Mouse (Mus musculus) thymus, adult 2 months (tissue): ENCODE data around the gene Tmem273.

ENCODE experiments used
- CTCF ChIP-seq: fragments of 200-500 bp; IDR thresholded peaks from 2 replicates; pipeline ENCODE4 v1.5.1; 2012; ENCODE audit warnings: mild to moderate bottlenecking, control low read depth, low read length, moderate library complexity, borderline replicate concordance; ENCODE audit not compliant: control insufficient read depth, poor library complexity, insufficient read depth; ENCODE audit errors: extremely low read depth
- POLR2A ChIP-seq: fragments of 200-500 bp; IDR thresholded peaks from 2 replicates; pipeline ENCODE4 v1.6.1; 2012; ENCODE audit warnings: mild to moderate bottlenecking, low read length, control low read depth, moderate library complexity; ENCODE audit not compliant: control insufficient read depth, poor library complexity, insufficient read depth; ENCODE audit errors: extremely low read depth

DNA sequence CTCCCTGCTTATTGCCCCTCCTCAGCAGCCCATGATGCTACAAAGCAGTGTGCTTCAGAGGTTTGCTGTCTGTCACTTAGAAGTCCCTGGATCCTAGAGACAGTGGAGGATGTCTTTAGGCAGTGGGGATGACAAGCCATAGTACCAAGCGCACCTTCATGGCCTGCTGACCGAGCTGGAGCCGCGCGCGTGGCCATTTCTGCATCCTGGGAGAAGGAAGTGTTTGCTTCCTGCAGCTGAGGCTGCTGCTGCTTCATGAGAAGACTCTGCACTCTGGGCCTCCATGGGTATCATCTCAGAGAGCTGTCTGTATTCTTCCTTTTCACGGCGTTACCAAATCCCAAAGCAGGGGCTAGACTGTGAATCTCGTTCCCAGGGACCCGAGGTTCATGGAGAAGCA lies 72.6 kb downstream of the Tmem273 start:
- TF ChIP-seq CTCF (no peak), POLR2A (no peak)
